Mouse (Mus musculus) neural tube, embryonic 14.5 days (tissue): ENCODE data around the gene Il5. TPM values are rescaled to one million over a fixed set of nuclear protein-coding genes. Genes with fewer than 3 reads are reported as not detected.

Source experiments
- ATAC-seq: fragments of 200-750 bp; cut with Nextera tagmentation; 2 replicates; pipeline ENCODE4 v1.8.0; 2017; ENCODE audit warnings: low read depth, mild to moderate bottlenecking, moderate TSS enrichment, moderate library complexity
- H3K27ac ChIP-seq: fragments of 300-500 bp; sonication (generic); 2 replicates; pipeline ENCODE4 v1.5.1; 2014; ENCODE audit warnings: low read depth, mild to moderate bottlenecking, control low read depth, low read length, moderate library complexity, mixed read lengths
- H3K27me3 ChIP-seq: fragments of 300-500 bp; sonication (generic); 2 replicates; pipeline ENCODE4 v1.6.1; 2014; ENCODE audit warnings: low read length; ENCODE audit not compliant: control insufficient read depth, insufficient read depth
- H3K36me3 ChIP-seq: fragments of 300-500 bp; sonication (generic); 2 replicates; pipeline ENCODE4 v1.6.1; 2014; ENCODE audit warnings: low read length, mixed read lengths; ENCODE audit not compliant: control insufficient read depth, insufficient read depth
- H3K4me1 ChIP-seq: fragments of 300-500 bp; sonication (generic); 2 replicates; pipeline ENCODE4 v1.6.1; 2014; ENCODE audit warnings: low read length; ENCODE audit not compliant: control insufficient read depth, insufficient read depth
- H3K4me2 ChIP-seq: fragments of 300-500 bp; sonication (generic); 2 replicates; pipeline ENCODE4 v1.6.1; 2014; ENCODE audit warnings: mild to moderate bottlenecking, low read depth, low read length, control low read depth
- H3K4me3 ChIP-seq: fragments of 300-500 bp; sonication (generic); 2 replicates; pipeline ENCODE4 v1.5.1; 2014; ENCODE audit warnings: low read depth, low read length, control low read depth, mixed read lengths
- H3K9ac ChIP-seq: fragments of 300-500 bp; sonication (generic); replicated peaks from 2 replicates; pipeline ENCODE4 v1.6.1; 2014; ENCODE audit warnings: low read depth, mild to moderate bottlenecking, control low read depth, low read length, mixed read lengths
- H3K9me3 ChIP-seq: fragments of 300-500 bp; sonication (generic); 2 replicates; pipeline ENCODE4 v1.6.1; 2016; ENCODE audit warnings: low read length; ENCODE audit not compliant: control insufficient read depth
- WGBS: fragments of 180-500 bp; shearing (Covaris S2); extraction: QIAGEN DNeasy Blood & Tissue Kit; methylation state at CpG from one replicate; pipeline ENCODE4 v1.1.7; 2014; 5-methylcytosine and 5-hydroxymethylcytosine counted together
- polyA plus RNA-seq: library from polyadenylated mRNA; unstranded; fragments of >200 nt; fragmentation: Nextera tagmentation; extraction: Ambion mirVana; gene quantifications from 2 replicates; pipeline ENCODE4 v1.2.1, GENCODE M21; 2014

Il5 gene
- polyA plus RNA-seq, 1 experiment from 2014 or later, result not detected

- no peaks in the 10 kb centered on the region for H3K4me1 ChIP-seq
- no peak overlapping the region for H3K4me2 ChIP-seq
- H3K9me3 ChIP-seq, result no peaks in the 10 kb centered on the region
- H3K27me3 ChIP-seq, result no peaks in the 10 kb centered on the region
- H3K27ac ChIP-seq, result no peak overlapping the region
- H3K36me3 ChIP-seq, result no peaks in the 10 kb centered on the region
- H3K4me3 ChIP-seq, result no peak overlapping the region
- H3K9ac ChIP-seq, result no peak overlapping the region
- ATAC-seq, result no peak
- 72% methylated on average over 18 of the region's 18 CpGs for WGBS
Measured at GRCm38 (mm10) chr11:53734970-53735681, 14.5 kb downstream of the Il5 start.

- Histone ChIP-seq H3K27ac (no peak overlapping the region), H3K9me3 (no peaks in the 10 kb centered on the region), H3K4me1 (no peaks in the 10 kb centered on the region), H3K4me3 (no peak overlapping the region), H3K36me3 (no peaks in the 10 kb centered on the region), H3K9ac (no peak overlapping the region), H3K4me2 (peak overlapping the region; percentile 31; the same call in 1 of the 2 replicates), H3K27me3 (no peaks in the 10 kb centered on the region)
- 18% methylated on average over 17 of the region's 17 CpGs for WGBS
- peak; percentile 91; the same call in 1 of the 2 replicates for ATAC-seq
Measured at GRCm38 (mm10) chr11:53735682-53736245, 15.2 kb downstream of the Il5 start.

- H3K4me1 ChIP-seq, result no peaks in the 10 kb centered on the region
- ATAC-seq, result peak; percentile 46; the same call in 1 of the 2 replicates
- no peak overlapping the region for H3K4me2 ChIP-seq
- H3K4me3 ChIP-seq, result no peak overlapping the region
- no peak overlapping the region for H3K27ac ChIP-seq
- no peaks in the 10 kb centered on the region for H3K27me3 ChIP-seq
- H3K36me3 ChIP-seq, result no peaks in the 10 kb centered on the region
- H3K9ac ChIP-seq, result no peak overlapping the region
- whole genome bisulfite sequencing, result 51% methylated on average over 14 of the region's 14 CpGs
- H3K9me3 ChIP-seq, result no peaks in the 10 kb centered on the region
Measured at GRCm38 (mm10) chr11:53736771-53737572, 16.4 kb downstream of the Il5 start.

- Histone ChIP-seq H3K9ac (no peak overlapping the region), H3K4me1 (no peaks in the 10 kb centered on the region), H3K27ac (no peak overlapping the region), H3K9me3 (no peaks in the 10 kb centered on the region), H3K4me3 (no peak overlapping the region), H3K27me3 (no peaks in the 10 kb centered on the region), H3K4me2 (no peak overlapping the region), H3K36me3 (no peaks in the 10 kb centered on the region)
- 35% methylated on average over 6 of the region's 6 CpGs for WGBS
- ATAC-seq, result peak; percentile 54; the same call in 1 of the 2 replicates
Measured at GRCm38 (mm10) chr11:53737573-53737946, 17.0 kb downstream of the Il5 start.

DNA sequence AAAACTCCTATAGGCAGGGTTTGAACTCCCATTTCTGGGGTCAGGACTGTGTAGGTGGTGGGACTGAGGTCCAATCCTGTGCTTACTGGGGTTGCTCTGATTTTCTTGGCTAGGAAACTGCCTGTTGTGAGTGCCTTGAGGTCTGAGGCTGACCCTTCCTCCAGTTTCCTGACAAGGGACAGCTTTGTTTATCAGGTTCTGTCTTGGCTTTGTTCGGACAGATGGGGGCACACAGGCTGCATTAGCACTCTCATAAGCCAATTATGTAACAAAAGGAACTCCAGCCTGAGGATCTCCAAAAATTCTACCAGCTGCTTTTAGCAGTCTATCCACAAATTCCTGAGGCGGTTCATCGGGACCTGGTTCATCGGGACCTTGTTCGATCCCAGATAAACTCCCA lies 21.8 kb downstream of the Il5 start:
- no peak overlapping the region for H3K9ac ChIP-seq
- no peak overlapping the region for H3K27ac ChIP-seq
- no peak overlapping the region for H3K4me3 ChIP-seq
- H3K4me2 ChIP-seq, result no peak overlapping the region
- no peaks in the 10 kb centered on the region for H3K9me3 ChIP-seq
- no peaks in the 10 kb centered on the region for H3K27me3 ChIP-seq
- 47% methylated on average over 5 of the region's 5 CpGs for WGBS
- H3K4me1 ChIP-seq, result no peaks in the 10 kb centered on the region
- no peak for ATAC-seq
- no peaks in the 10 kb centered on the region for H3K36me3 ChIP-seq

DNA sequence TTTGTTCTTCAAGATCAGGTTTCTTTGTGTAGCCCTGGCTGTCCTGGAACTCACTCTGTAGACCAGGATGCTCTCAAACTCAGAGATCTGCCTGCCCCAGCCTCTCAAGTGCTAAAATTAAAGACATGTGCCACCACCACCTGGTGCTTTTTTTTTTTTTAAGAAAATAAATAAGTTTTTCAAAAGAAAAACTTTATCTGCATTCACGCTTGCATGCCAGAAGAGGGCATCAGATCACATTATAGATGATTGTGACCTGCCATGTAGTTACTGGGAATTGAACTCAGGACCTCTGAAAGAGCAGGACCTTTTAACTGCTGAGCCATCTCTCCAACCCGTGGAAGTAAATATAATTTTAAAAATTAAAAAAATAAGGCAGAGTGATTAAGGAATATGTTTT lies 24.7 kb downstream of the Il5 start:
- Histone ChIP-seq H3K9ac (no peak overlapping the region), H3K9me3 (no peaks in the 10 kb centered on the region), H3K27ac (no peak overlapping the region), H3K36me3 (no peaks in the 10 kb centered on the region), H3K27me3 (no peaks in the 10 kb centered on the region), H3K4me2 (no peak overlapping the region), H3K4me1 (no peaks in the 10 kb centered on the region), H3K4me3 (no peak overlapping the region)
- WGBS, result 94% methylated on average over 2 of the region's 2 CpGs
- ATAC-seq, result no peak

- Histone ChIP-seq H3K27me3 (no peaks in the 10 kb centered on the region), H3K9me3 (no peaks in the 10 kb centered on the region), H3K9ac (no peak overlapping the region), H3K4me3 (no peak overlapping the region), H3K4me2 (no peak overlapping the region), H3K27ac (no peak overlapping the region), H3K36me3 (no peaks in the 10 kb centered on the region), H3K4me1 (no peaks in the 10 kb centered on the region)
- WGBS, result 91% methylated on average over 9 of the region's 9 CpGs
- ATAC-seq, result no peak
Measured at GRCm38 (mm10) chr11:53747985-53748384, 27.4 kb downstream of the Il5 start.

- H3K27me3 ChIP-seq, result no peaks in the 10 kb centered on the region
- no peak overlapping the region for H3K4me3 ChIP-seq
- ATAC-seq, result no peak
- H3K4me1 ChIP-seq, result no peaks in the 10 kb centered on the region
- H3K36me3 ChIP-seq, result no peaks in the 10 kb centered on the region
- H3K27ac ChIP-seq, result no peak overlapping the region
- WGBS, result 92% methylated on average over 6 of the region's 6 CpGs
- no peak overlapping the region for H3K9ac ChIP-seq
- no peak overlapping the region for H3K4me2 ChIP-seq
- no peaks in the 10 kb centered on the region for H3K9me3 ChIP-seq
Measured at GRCm38 (mm10) chr11:53748614-53749013, 28.0 kb downstream of the Il5 start.

- Histone ChIP-seq H3K27ac (no peak overlapping the region), H3K4me1 (no peaks in the 10 kb centered on the region), H3K9ac (no peak overlapping the region), H3K4me3 (no peak overlapping the region), H3K27me3 (no peaks in the 10 kb centered on the region), H3K36me3 (no peaks in the 10 kb centered on the region), H3K4me2 (no peak overlapping the region), H3K9me3 (no peaks in the 10 kb centered on the region)
- WGBS, result 75% methylated on average over 4 of the region's 4 CpGs
- ATAC-seq, result no peak
Measured at GRCm38 (mm10) chr11:53749306-53749705, 28.7 kb downstream of the Il5 start.
